Mouse (Mus musculus): Measurements from ENCODE around the gene Gpa33. TPM values are rescaled to one million over a fixed set of nuclear protein-coding genes. Genes with fewer than 3 reads are reported as not detected.

Gpa33 gene
- polyA plus RNA-seq, 1 experiment from 2014 or later: 50.4 TPM

DNA sequence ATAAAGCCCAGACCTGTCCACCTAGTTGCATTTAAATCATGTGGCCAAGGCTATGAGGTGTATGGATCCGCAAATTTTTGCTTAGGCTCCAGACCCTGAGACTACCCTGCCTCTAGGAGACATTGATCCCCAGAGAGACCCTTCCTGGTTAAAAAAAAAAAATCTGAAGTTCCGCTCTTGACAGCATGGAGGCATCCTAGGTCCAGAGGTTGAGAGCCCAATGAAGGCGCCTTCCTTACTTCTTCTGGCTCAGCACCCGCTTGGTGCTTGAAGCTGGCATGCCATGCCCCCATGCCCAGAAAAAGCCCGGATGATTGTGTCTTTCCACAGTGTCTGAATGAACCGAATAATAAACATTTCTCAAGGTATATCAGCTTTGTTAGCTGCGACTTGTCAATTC lies 51.5 kb downstream of the Gpa33 start:
- Histone ChIP-seq H3K9me3 (ENCODE audit: control insufficient read depth, low read length) (no peaks in the 10 kb centered on the region), H3K27me3 (replicated peaks; ENCODE audit: control insufficient read depth, insufficient read depth, low read length) (no peaks in the 10 kb centered on the region), H3K4me3 (ENCODE audit: low read depth, low read length) (no peak overlapping the region), H3K4me2 (ENCODE audit: low read length) (no peak overlapping the region), H3K4me1 (replicated peaks; ENCODE audit: control insufficient read depth, insufficient read depth, low read length) (no peaks in the 10 kb centered on the region; the same call in 1 of the 2 replicates), H3K36me3 (ENCODE audit: control insufficient read depth, insufficient read depth, low read length) (no peaks in the 10 kb centered on the region), H3K9ac (ENCODE audit: low read length) (no peak overlapping the region), H3K27ac (ENCODE audit: low read depth) (no peak overlapping the region)
- no peak for DNase-seq (ENCODE audit: low spot score)
- no peak for ATAC-seq (replicated peaks; ENCODE audit: low FRiP score, low TSS enrichment, low read depth)
- WGBS: 88% methylated on average over 7 of the region's 7 CpGs

DNA sequence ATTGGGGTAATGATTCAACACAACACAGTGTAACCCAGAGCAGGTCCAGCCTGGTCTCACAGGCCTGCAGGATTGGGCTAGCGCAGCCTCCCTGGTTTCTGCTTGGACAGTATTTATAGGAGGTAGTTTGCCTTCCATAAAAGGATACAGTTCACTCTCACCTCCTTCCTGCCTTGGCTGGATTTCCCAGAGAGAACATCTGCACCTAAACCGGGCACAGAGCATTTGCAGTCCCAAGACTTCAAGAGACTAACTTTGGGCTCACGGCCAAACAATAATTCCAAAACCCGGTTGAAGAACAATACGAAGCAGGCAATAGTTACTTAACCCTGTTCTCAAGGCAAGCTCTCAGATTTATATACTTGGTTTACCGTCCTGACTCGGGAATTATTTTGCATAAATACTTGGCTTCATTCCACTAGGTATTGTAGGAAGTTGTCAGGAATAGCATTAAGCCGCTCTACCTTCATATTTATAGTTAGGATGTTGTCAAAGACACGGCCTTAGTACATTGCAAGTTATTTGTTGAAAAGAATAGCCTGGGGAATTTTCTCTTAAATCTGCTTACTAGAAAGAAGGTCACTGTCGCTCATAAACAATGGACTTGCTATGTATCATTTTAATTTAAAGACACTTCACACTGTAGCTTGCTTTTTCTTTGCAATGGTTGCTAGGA lies 53.1 kb downstream of the Gpa33 start:
- Histone ChIP-seq H3K4me3 (ENCODE audit: low read depth, low read length) (no peak overlapping the region), H3K36me3 (ENCODE audit: control insufficient read depth, insufficient read depth, low read length) (no peaks in the 10 kb centered on the region), H3K27ac (ENCODE audit: low read depth) (no peak overlapping the region), H3K27me3 (replicated peaks; ENCODE audit: control insufficient read depth, insufficient read depth, low read length) (no peaks in the 10 kb centered on the region), H3K9ac (ENCODE audit: low read length) (no peak overlapping the region), H3K9me3 (ENCODE audit: control insufficient read depth, low read length) (no peaks in the 10 kb centered on the region), H3K4me1 (replicated peaks; ENCODE audit: control insufficient read depth, insufficient read depth, low read length) (no peaks in the 10 kb centered on the region; the same call in 1 of the 2 replicates), H3K4me2 (ENCODE audit: low read length) (no peak overlapping the region)
- ATAC-seq (replicated peaks; ENCODE audit: low FRiP score, low TSS enrichment, low read depth) (no peak), DNase-seq (ENCODE audit: low spot score) (no peak)
- 60% methylated on average over 10 of the region's 10 CpGs for WGBS

DNA sequence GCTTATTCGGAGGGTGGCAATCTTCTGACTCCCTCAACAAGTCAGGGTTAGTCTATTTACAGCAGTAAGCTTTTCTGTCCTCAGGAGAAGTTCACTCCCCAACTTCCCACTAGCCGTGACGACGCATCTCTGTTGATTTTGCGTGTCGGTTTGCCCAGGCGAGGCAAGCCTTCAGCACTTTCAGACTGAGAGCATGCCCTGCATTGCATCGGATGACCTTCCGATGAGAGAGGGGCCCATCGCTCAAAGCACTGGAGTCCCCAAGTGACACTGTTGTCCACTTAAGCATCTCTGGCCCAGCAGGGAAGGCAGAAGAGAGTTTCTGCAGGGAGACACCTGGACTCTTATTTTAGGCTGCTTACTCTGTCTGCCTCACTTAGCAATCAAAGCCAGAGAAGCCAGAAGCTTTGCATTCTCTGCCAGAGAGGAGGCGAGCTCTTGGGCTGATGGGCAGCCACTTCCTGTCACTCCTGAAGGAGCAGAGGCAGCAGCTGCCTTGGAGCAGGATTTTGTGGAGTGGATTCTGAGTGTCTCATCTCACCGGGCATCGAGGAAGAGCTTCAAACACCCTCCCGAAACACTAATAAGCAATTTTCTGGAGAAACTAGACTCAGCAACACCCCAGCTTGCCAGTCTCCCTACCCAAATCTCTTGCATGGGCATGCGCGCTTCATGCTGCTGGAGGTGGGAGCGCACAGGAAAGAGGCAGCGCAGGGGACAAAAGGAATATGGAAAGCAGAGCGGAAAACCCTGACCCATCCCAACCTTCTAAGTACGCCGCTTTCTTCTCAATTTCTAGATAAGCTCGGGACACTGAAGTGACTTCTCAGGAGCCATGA lies 54.6 kb downstream of the Gpa33 start:
- H3K27me3 ChIP-seq (replicated peaks; ENCODE audit: control insufficient read depth, insufficient read depth, low read length): no peaks in the 10 kb centered on the region
- no peak overlapping the region for H3K9ac ChIP-seq (ENCODE audit: low read length)
- no peaks in the 10 kb centered on the region; the same call in 1 of the 2 replicates for H3K4me1 ChIP-seq (replicated peaks; ENCODE audit: control insufficient read depth, insufficient read depth, low read length)
- ATAC-seq (replicated peaks; ENCODE audit: low FRiP score, low TSS enrichment, low read depth) (no peak), DNase-seq (ENCODE audit: low spot score) (no peak)
- H3K4me2 ChIP-seq (ENCODE audit: low read length): no peak overlapping the region
- no peaks in the 10 kb centered on the region for H3K36me3 ChIP-seq (ENCODE audit: control insufficient read depth, insufficient read depth, low read length)
- H3K9me3 ChIP-seq (ENCODE audit: control insufficient read depth, low read length): no peaks in the 10 kb centered on the region
- 75% methylated on average over 22 of the region's 22 CpGs for WGBS
- no peak overlapping the region for H3K4me3 ChIP-seq (ENCODE audit: low read depth, low read length)
- H3K27ac ChIP-seq (ENCODE audit: low read depth): no peak overlapping the region

DNA sequence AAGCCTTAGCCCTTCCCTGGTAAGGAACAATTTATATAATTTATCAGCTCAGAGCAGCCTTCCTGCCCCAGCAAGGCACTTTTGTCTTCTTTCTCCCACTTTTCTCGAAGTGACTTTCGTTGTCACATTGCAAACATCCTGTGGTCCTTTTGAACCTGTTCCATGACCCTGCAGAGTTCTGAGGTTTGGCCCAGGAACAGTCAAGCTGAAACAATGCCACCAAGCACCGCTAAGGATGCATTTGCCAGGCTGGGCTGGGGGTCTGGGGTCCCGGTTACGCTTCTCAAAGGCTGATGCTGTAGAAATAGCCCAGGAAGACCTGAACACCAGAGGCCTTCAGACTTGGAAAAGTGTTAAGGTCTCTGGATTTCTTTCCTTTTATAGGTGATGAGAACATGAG lies 55.3 kb downstream of the Gpa33 start:
- H3K27ac ChIP-seq (ENCODE audit: low read depth): no peak overlapping the region
- no peak overlapping the region for H3K4me3 ChIP-seq (ENCODE audit: low read depth, low read length)
- H3K36me3 ChIP-seq (ENCODE audit: control insufficient read depth, insufficient read depth, low read length): no peaks in the 10 kb centered on the region
- no peaks in the 10 kb centered on the region for H3K9me3 ChIP-seq (ENCODE audit: control insufficient read depth, low read length)
- no peak overlapping the region for H3K9ac ChIP-seq (ENCODE audit: low read length)
- H3K27me3 ChIP-seq (replicated peaks; ENCODE audit: control insufficient read depth, insufficient read depth, low read length): no peaks in the 10 kb centered on the region
- no peaks in the 10 kb centered on the region; the same call in 1 of the 2 replicates for H3K4me1 ChIP-seq (replicated peaks; ENCODE audit: control insufficient read depth, insufficient read depth, low read length)
- H3K4me2 ChIP-seq (ENCODE audit: low read length): no peak overlapping the region
- DNase-seq (ENCODE audit: low spot score) (no peak), ATAC-seq (replicated peaks; ENCODE audit: low FRiP score, low TSS enrichment, low read depth) (no peak)
- whole genome bisulfite sequencing: 86% methylated on average over 5 of the region's 5 CpGs

DNA sequence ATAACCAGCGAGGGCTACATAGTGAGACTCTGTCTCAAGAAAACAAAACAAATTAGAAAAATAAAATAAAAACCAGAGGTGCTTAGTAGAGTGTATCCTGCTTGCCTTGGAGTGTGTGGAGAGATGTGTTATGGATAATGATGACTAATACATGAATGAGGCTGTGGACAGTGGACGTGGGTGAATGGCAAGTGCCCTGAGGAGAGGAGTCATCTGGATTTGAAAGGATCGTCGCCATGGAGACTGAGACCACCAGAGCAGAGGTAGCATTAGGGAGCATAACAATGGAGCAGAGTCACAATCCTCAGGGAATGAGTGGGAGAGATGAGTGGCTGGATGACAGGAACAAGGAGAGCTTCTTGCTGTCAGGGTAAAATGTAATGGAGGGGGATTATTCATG lies 59.8 kb downstream of the Gpa33 start:
- Histone ChIP-seq H3K27me3 (replicated peaks; ENCODE audit: control insufficient read depth, insufficient read depth, low read length) (no peaks in the 10 kb centered on the region), H3K4me3 (ENCODE audit: low read depth, low read length) (no peak overlapping the region), H3K36me3 (ENCODE audit: control insufficient read depth, insufficient read depth, low read length) (no peaks in the 10 kb centered on the region), H3K4me1 (replicated peaks; ENCODE audit: control insufficient read depth, insufficient read depth, low read length) (no peaks in the 10 kb centered on the region), H3K27ac (ENCODE audit: low read depth) (no peak overlapping the region), H3K9ac (ENCODE audit: low read length) (no peak overlapping the region), H3K9me3 (ENCODE audit: control insufficient read depth, low read length) (no peaks in the 10 kb centered on the region), H3K4me2 (ENCODE audit: low read length) (no peak overlapping the region)
- ATAC-seq (replicated peaks; ENCODE audit: low FRiP score, low TSS enrichment, low read depth): no peak
- DNase-seq (ENCODE audit: low spot score): no peak
- 78% methylated on average over 4 of the region's 4 CpGs for WGBS

DNA sequence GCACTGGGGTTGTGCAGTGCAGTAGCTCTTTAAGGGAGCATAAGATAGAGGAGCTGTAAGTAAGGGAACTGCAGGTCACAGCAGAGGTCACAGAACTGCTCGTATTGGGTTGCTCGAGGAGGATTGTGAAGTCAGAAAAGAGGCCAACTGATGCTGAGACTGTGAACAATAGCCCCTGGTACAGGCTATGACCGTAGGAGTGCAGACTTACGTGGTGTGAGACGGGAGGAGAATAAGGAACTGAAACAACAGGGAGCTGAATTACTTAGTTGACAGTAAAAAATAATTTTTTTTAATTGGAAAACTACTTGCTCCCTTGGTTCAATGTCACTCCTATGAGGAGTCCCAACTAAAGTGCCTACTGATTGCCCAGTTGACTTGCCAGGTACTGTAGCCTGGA lies 74.1 kb downstream of the Gpa33 start:
- DNase-seq (ENCODE audit: low spot score) (no peak), ATAC-seq (replicated peaks; ENCODE audit: low FRiP score, low TSS enrichment, low read depth) (no peak)
- Histone ChIP-seq H3K4me2 (ENCODE audit: low read length) (no peak overlapping the region), H3K4me1 (replicated peaks; ENCODE audit: control insufficient read depth, insufficient read depth, low read length) (no peaks in the 10 kb centered on the region), H3K36me3 (ENCODE audit: control insufficient read depth, insufficient read depth, low read length) (no peaks in the 10 kb centered on the region), H3K9ac (ENCODE audit: low read length) (no peak overlapping the region), H3K27me3 (replicated peaks; ENCODE audit: control insufficient read depth, insufficient read depth, low read length) (no peaks in the 10 kb centered on the region), H3K4me3 (ENCODE audit: low read depth, low read length) (no peak overlapping the region), H3K27ac (ENCODE audit: low read depth) (no peak overlapping the region), H3K9me3 (ENCODE audit: control insufficient read depth, low read length) (no peaks in the 10 kb centered on the region)
- WGBS: 47% methylated on average over 5 of the region's 5 CpGs

DNA sequence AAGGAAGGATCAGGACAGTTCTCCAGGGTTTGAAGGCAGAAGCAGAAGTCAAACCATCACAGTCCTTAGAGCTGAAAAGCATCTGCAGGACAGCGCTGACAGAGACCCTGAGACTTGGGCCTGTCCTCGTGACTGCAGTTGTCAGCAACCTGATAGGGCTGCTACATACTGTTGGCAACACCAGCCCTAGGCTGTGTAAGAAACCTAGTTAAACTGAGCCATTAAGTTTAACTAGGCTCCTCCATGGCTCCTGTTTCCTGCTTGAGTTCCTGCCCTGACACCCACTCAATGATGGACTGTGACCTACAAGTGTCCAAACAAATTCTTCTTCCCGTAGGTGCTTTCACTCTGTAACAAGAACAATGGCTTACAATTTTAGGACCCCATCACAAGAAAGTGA lies 75.1 kb downstream of the Gpa33 start:
- DNase-seq (ENCODE audit: low spot score) (no peak), ATAC-seq (replicated peaks; ENCODE audit: low FRiP score, low TSS enrichment, low read depth) (no peak)
- H3K4me3 ChIP-seq (ENCODE audit: low read depth, low read length): no peak overlapping the region
- no peak overlapping the region for H3K4me2 ChIP-seq (ENCODE audit: low read length)
- H3K4me1 ChIP-seq (replicated peaks; ENCODE audit: control insufficient read depth, insufficient read depth, low read length): no peaks in the 10 kb centered on the region
- H3K27me3 ChIP-seq (replicated peaks; ENCODE audit: control insufficient read depth, insufficient read depth, low read length): no peaks in the 10 kb centered on the region
- no peaks in the 10 kb centered on the region for H3K9me3 ChIP-seq (ENCODE audit: control insufficient read depth, low read length)
- WGBS: 77% methylated on average over 3 of the region's 3 CpGs
- H3K36me3 ChIP-seq (ENCODE audit: control insufficient read depth, insufficient read depth, low read length): no peaks in the 10 kb centered on the region
- H3K9ac ChIP-seq (ENCODE audit: low read length): no peak overlapping the region
- no peak overlapping the region for H3K27ac ChIP-seq (ENCODE audit: low read depth)

DNA sequence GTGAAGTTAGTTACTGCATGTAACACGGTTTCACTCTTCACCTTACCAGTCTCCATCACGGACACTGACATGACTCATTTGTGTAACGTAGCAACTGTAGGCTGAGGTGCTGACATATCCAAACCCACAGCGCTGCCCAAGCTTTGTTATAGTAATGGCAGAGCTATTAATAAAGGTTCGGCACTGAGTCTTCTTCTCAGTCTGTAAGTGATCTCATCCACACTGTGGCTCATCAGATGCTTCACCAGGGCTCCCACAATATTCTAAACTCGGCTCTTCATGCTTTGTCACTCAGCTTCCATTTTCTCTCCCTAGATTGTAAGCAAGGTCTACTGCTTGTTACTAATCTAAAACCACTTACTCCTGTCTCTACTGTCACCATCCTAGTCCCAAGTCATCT lies 79.3 kb downstream of the Gpa33 start:
- H3K4me3 ChIP-seq (ENCODE audit: low read depth, low read length): no peak overlapping the region
- no peaks in the 10 kb centered on the region for H3K9me3 ChIP-seq (ENCODE audit: control insufficient read depth, low read length)
- H3K4me2 ChIP-seq (ENCODE audit: low read length): no peak overlapping the region
- ATAC-seq (replicated peaks; ENCODE audit: low FRiP score, low TSS enrichment, low read depth) (no peak), DNase-seq (ENCODE audit: low spot score) (no peak)
- no peak overlapping the region for H3K9ac ChIP-seq (ENCODE audit: low read length)
- no peaks in the 10 kb centered on the region for H3K36me3 ChIP-seq (ENCODE audit: control insufficient read depth, insufficient read depth, low read length)
- no peaks in the 10 kb centered on the region for H3K4me1 ChIP-seq (replicated peaks; ENCODE audit: control insufficient read depth, insufficient read depth, low read length)
- 88% methylated on average over 6 of the region's 6 CpGs for WGBS
- no peak overlapping the region for H3K27ac ChIP-seq (ENCODE audit: low read depth)
- H3K27me3 ChIP-seq (replicated peaks; ENCODE audit: control insufficient read depth, insufficient read depth, low read length): no peaks in the 10 kb centered on the region

DNA sequence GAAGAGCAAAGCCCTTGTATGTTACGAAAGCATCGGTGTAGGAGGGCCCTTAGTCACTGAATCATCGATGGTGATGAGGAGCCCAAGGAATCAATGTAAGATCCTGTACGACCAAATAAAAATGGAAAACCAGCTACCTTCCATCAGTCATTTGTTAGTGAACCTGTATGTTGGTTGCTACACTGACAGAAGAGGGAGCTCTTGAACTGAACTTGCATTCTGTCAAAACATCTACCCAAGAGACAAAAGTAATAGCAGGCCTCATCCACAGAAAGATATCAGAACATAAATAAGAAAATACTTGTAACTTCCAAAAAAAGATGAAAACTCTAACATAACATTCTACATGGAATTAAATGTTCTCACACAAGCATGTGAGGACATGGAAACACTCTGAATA lies 84.1 kb downstream of the Gpa33 start:
- Histone ChIP-seq H3K4me1 (replicated peaks; ENCODE audit: control insufficient read depth, insufficient read depth, low read length) (no peaks in the 10 kb centered on the region), H3K27me3 (replicated peaks; ENCODE audit: control insufficient read depth, insufficient read depth, low read length) (no peaks in the 10 kb centered on the region), H3K27ac (ENCODE audit: low read depth) (no peak overlapping the region), H3K36me3 (ENCODE audit: control insufficient read depth, insufficient read depth, low read length) (no peaks in the 10 kb centered on the region), H3K4me2 (ENCODE audit: low read length) (no peak overlapping the region), H3K9ac (ENCODE audit: low read length) (no peak overlapping the region), H3K4me3 (ENCODE audit: low read depth, low read length) (no peak overlapping the region), H3K9me3 (ENCODE audit: control insufficient read depth, low read length) (no peaks in the 10 kb centered on the region)
- DNase-seq (ENCODE audit: low spot score): no peak
- ATAC-seq (replicated peaks; ENCODE audit: low FRiP score, low TSS enrichment, low read depth): no peak
- WGBS: 82% methylated on average over 4 of the region's 4 CpGs
